Mouse (Mus musculus): ENCODE measurements around the gene Hcrt.

GRCm38 (mm10) chr11:100774261-100774660 is 11.5 kb upstream of the Hcrt start:
- no peak for TF ChIP-seq CTCF (IDR thresholded peaks at IDR 0.05; ENCODE audit: control insufficient read depth, insufficient read depth, insufficient replicate concordance, low read depth, low read length)
- no peak for TF ChIP-seq POLR2A (IDR thresholded peaks at IDR 0.05; ENCODE audit: control insufficient read depth, low read depth, low read length)

All from testis, adult 2 months (tissue).